Comparison of ENCODE assay signal across 14 mouse cellular contexts in genomic region chr16:84838576-84838975, GRCm38 (mm10).
"Had no signal": no experiment of that assay in that cellular context is flagged by ENCODE, and none has a peak within 500 bp of the region (broad histone marks: within the 10 kb centered on the region; RNA-seq: fewer than 3 reads in every experiment).

No protein-coding gene starts in this region.

- DNase-seq: lung, adult 18-20 months; lung, embryonic 14.5 days; lung, postnatal 10 days; lung, postnatal 4 days; midbrain, embryonic 14.5 days; retina, postnatal 1 day; right cerebral cortex, adult 18-20 months; right cerebral cortex, postnatal 25 days; right cerebral cortex, postnatal 4 days; spleen, adult 18-20 months; thymus, adult 18-20 months; thymus, postnatal 14 days; thymus, postnatal 36 days had no signal

- ATAC-seq: midbrain, embryonic 16.5 days had no signal
